Mouse (Mus musculus) erythroblast, adult 5-6 weeks (primary cell): ENCODE results near the gene Pcif1. TPM values are rescaled to one million over a fixed set of nuclear protein-coding genes. Genes with fewer than 3 reads are reported as not detected.

Experiments used
- ATAC-seq: replicated peaks from 2 replicates; pipeline ENCODE4 v1.8.0; 2016; ENCODE audit warnings: moderate number of reproducible peaks, mild to moderate bottlenecking, moderate TSS enrichment, inconsistent platforms; ENCODE audit not compliant: poor library complexity, low FRiP score, severe bottlenecking
- total RNA-seq, 2 experiments: library from RNA; stranded (forward) in 1 of 2; stranded (reverse) in 1 of 2; fragments of 150-400 nt in 1 of 2; fragments of 200-764, 138-1000 nt in 1 of 2; gene quantifications; 2 replicates each; pipeline versions ENCODE4 v1.2.3 to v1.2.4; 2015 to 2017; ENCODE audit warnings: low replicate concordance in 2 of 2

Gene Pcif1
- total RNA-seq, 2 experiments from 2014 or later, result 5.6 to 30.5 TPM

DNA sequence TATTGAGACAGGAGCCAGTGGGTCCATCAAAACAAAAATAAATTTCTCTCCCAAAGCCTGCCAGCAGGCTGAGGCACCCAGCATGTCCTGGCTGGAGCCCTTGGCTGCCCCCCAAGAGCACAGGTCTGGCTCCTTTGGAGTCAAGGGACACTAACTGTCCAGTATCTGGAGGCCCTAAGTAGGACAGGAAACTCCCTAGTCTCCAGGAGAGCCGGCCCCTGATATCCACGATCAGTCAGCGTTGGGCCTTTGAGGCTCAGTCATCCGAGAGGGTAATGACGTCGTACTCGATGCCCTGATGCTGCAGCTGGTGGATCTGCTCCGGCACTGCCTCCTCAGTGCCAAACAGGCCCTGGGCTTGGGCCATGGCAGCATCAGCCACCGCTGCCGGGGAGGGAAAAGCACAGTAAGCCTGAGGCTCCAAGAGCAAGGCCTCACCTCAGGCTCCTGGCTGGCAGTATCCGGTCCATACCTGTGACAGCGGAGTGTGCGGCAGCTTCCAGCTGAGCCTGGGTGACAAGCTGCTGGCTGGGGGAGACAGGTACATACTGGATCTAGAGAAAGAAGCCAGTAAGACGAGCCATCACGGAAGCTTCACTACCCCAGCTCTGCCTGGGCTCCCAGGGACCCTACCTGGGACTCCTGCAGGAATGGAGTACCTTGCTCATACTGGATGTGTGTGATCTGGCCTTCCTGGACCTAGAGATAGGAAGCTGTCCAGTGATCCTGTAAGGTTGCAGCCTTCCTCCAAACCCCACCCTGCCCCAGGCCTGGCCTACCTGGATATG, 13.0 kb downstream of the Pcif1 start:
- no peak for ATAC-seq

DNA sequence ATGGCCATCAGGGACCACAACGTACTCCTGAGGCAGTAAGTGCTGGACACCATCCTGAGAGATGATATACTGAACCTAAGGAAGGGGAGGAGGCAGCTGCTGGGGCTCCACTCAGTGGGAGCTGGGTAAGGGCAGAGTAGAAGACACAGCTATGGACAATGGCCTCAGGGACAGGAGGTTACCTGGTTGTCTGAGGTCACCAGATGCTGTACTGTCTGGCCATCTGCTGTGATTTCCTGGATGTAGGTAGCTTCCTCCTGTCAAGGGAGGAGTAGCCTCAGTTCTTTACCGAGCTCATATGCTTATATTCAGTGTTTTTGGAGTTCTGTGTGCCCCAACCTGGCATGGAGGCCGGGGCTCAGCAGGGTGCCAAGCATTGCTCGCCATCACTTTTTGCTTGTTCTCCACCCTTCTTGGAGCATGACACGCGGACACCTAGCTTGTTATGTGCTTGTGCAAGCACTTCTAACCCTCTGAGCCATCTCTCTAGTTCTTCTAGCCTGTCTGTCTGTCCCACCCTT, 13.7 kb downstream of the Pcif1 start:
- ATAC-seq, result no peak

DNA sequence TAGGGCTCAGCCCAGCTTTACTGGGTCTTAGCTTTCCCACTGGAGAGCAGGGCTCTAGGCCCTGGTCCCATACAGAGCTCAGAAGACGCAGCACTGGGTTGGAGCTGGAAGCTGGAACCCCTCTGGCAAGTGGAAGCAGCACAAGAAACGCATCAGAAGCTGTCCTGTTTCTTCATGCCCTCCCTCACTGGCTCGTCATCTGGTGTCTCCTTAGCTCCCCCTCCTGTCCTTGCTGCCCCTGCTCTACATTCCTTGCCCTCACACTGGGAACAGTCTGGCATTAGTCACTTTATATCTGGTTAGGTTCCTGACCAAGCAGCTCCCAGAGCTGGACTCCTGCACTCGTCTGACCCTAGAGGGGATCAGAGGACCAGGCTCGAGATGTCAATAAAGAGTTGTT, 14.9 kb downstream of the Pcif1 start:
- ATAC-seq, result no peak

DNA sequence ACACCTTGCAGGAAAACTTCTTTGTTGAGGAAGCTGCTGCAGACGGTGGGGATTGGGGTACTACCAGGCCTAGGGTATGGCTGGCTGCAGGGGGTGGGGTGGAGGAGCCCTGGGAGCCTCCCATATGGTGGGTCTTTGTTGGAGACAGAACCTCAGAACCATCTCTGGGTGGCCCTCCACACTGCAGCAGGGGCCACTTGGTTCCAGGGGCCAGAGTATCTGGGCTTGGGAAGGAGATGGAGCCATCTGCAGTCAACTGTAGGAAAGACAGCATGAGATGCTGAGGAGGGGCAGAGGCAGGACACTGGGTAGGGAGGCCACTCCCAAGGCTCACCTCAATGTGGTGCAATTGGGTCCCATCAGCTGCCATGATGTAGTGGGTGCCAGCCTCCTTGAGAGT, 15.5 kb downstream of the Pcif1 start:
- no peak for ATAC-seq

DNA sequence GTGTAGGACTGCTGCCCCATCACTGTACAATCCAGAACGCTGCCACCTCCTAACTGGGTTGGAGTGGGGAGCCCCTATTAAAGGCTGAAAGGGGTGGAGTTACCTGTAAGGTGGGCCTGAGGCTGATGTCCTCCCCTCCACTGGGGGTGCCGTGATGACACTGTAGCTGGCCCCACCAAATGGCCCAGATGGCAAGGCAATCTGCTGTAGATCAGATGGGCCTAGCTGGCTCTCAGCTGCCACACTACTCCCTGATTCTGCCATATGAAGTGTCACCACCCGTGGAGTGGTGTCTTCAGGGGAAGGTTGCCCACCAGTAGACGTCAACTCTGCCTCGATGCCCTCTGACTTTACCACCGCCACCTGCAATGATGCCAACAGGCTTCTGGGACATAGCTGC, 16.8 kb downstream of the Pcif1 start:
- ATAC-seq, result no peak

DNA sequence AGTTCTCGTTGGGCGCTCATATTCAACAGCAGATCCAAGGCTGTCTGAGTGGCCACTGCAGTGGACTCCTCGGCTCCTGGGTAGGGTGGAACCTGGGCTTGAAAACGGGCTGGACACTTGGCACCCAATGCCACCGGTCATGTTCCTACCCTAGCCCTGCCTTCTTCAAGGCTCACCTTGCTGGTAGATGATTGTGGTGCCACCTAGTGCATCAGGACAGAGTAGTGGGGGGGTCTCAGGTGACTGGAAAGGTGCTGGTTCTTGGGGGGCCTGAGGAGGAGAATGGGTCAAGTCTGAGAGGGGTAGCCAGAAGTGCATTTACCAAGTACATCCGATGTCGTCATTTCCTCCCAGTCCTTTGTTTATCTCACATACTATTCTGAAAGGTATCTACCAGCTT, 18.9 kb downstream of the Pcif1 start:
- ATAC-seq, result no peak

DNA sequence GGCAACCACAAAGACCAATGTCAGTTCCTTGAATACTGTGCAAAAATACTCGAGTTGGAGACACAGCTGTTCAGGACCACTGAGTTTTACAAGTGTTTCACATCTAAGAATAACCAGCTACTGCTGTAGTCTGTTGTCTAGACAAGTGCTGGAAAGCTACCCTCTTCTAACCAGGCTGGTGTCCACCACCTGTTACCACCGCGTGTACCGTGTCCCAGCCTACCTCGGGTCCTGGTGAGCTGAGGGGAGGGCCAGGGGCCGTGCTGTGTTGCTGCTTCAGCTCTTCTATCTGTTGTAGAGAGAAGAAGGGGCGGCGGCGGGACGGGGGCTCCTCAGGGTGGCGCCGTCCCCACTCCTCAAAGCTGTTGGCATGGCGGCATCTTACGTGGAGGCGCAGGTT, 19.9 kb downstream of the Pcif1 start:
- ATAC-seq, result no peak

DNA sequence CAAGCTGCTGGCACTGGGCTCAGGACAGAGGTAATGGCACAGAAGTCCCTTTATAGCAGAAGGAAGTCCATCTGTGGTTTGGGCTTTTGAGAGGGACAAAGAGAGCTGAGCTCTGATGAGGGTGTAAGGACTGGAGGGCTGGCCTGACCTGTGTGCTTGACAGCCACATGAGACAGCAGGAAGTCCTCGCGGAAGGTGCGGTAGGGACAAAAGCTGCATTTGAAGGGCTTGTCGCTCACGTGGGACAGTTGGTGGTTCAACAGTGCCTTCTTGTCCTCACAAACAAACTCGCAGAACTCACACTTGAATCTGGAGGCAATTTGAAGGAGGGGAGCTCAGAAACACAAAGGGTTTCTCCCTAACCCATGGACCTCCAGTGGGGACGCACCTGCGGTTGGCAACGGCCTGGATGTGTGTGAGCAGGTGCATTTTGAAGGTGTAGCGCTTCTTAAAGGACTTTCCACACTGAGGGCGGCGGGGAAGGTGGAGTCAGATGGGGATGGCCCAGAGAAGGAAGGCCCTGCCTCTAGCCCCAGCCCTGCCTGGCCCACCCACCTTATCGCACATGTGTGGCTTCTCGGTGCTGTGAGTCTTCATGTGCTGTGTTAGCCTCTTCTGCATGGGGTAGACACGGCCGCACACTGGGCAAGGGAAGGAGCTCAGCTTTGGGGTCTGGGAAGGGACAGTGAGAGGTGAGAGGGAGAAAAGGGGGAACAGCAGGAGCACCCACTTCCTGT, 20.8 kb downstream of the Pcif1 start:
- ATAC-seq, result no peak

DNA sequence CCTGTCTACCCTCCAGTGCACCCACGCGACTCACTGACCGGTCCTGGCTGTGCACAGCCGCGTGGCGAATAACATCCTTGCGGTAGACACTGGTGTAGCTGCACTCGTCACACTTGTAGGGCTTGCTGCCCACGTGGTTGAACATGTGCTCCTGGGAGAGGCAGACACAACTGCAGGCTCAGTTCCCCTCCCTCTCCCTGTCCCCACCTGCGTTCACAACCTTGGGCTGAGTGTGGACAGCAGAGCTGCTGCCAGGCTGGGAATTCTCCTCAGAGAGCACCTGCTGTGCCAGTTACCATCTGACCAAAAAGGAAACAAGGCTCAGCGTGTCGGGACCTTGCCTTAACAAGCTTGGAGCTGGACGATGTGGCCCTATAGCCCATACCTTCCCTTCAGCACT, 22.3 kb downstream of the Pcif1 start:
- ATAC-seq, result no peak

DNA sequence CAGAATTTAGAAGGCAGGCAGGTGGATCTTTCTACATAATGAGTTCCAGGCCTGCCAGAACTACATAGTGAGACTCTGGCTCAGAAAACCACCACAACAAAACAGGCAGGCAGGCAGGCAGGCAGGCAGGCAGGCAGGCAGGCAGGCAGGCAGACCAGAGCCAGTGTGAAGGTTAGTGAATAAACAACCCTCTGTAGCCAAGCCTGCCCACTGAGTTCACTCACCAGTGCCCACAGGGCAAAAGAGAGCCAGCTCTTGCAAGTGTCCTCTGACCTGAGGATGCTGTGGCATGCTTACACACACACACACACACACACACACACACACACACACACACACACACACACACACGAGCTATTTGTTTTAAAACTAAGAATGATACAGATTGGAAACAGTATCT, 24.4 kb downstream of the Pcif1 start:
- no peak for ATAC-seq

DNA sequence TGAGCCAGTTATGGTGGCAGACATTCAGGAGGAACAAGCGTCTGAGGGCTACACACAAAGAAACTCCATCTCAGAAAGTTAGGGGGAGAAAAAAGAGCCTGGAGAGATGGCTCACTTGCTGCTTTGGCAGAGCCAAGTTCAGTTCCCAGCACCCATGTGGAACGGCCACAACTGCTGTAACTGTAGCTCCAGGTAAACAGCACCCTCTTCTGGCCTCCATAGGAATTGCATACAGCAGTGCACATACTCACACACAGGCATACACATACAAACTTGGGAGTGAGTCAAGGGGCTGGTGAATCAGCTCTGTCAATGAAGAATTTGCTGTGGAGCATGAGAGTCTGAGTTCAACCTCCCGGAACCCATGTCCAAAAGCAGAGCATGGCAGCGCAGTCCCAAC, 27.0 kb downstream of the Pcif1 start:
- no peak for ATAC-seq

DNA sequence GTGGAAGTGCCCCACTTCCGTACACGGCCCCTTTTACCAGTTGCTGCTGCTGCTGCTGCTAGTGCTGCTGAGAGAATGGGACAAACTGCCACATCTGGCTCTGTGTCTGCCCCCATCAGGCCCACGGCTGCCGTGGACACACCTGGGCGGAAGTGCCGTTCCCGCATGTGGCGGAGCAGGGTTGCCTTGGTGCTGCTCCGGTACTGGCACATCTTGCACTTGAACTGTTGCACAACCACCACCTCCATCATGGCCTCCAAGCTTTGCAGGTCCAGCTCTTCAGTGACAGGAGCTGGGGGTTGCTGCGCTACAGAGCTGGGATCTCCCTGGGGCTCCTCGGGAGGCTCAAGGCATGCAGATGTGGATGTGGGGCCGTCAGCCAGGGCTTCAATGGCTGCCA, 28.4 kb downstream of the Pcif1 start:
- no peak for ATAC-seq

DNA sequence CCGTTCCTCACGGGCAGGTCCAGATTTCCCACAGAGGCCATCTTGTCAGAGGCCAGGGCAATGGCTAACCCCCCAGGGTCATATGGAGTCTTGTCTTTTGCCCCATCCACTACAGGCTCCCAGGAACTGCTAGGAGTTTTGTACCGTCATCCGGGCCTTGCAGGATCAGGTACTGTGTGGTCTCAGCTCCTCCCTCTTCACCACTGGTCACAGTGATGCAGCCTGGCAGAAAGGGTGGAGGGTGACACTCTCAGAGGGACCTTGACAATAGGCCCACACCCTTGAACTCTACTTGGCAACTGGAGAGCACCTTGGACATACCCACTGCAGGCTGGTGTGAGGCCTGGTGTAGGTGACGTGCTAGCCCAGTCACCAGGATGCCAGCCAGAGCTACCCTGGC, 28.9 kb downstream of the Pcif1 start:
- no peak for ATAC-seq

DNA sequence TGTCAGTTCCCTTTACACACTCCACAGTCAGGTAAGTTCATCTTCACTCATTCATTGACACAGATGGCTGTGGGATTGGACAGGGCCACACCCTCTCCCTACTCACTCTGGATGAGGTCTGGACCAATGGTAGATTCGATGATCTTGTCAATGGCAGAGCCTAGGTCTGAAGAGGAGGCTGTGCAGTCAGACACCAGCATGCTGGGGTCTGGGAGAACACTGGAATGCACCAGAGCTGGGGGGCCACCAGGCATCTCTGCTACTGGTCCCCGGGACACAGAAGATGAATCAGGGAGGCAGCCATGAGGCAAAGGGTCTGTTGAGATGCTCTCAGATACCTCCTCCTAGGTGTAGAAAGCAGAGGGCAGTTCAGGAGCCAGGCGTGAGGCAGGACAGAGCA, 30.0 kb downstream of the Pcif1 start:
- ATAC-seq, result no peak

DNA sequence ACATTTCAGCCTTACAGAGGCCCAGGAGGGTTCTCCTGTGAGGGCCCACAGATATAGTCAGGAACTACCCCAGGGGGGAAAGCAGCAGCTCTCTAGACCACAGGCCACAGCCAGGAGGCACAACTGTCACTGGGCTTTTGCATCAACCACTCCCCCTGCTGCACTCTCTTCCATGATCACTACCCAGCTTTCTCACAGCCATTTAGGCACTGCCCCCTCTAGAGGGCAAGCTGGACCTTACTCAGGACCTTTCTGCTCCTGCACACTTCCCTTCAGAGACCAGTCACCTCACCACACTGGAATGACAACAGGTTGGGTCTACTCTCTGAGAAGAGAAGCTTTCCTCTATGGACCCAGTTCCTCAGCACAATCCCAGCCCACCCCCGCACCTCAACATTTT, 30.4 kb downstream of the Pcif1 start:
- ATAC-seq, result peak; percentile 21

DNA sequence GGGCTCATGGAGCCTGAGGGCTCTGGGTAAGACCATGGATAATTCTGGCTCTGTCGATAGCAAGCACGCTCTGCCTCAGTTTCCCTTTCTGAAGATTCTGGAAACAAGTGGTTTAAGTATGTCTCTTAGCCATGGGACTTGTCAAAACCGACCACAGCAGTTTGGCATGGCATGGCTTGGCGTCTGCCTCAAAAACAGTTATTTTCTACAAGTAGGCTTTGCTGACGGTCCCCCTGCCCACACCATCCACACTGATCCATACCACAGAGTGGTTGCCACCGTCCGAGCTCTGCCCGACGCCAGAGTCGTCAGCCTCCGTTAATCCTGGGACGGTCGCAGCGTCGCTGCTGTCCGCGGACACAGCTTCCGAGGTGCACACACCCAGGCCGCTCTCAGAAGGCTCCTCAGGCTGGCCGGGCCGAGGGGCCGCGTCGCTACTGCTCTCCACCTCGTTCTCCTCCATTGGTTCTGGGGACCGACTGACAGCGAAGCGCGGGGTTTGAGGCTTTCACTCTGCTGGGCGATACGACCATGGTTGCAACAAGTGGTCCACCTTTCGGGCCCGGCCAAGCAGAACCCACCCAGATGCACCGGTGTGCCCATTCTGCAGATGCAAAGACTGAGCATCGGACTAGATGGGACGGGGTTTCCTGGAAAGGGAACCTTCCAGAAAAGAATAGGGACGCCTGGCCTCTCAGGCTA, 31.4 kb downstream of the Pcif1 start:
- peak; percentile 57 for ATAC-seq

DNA sequence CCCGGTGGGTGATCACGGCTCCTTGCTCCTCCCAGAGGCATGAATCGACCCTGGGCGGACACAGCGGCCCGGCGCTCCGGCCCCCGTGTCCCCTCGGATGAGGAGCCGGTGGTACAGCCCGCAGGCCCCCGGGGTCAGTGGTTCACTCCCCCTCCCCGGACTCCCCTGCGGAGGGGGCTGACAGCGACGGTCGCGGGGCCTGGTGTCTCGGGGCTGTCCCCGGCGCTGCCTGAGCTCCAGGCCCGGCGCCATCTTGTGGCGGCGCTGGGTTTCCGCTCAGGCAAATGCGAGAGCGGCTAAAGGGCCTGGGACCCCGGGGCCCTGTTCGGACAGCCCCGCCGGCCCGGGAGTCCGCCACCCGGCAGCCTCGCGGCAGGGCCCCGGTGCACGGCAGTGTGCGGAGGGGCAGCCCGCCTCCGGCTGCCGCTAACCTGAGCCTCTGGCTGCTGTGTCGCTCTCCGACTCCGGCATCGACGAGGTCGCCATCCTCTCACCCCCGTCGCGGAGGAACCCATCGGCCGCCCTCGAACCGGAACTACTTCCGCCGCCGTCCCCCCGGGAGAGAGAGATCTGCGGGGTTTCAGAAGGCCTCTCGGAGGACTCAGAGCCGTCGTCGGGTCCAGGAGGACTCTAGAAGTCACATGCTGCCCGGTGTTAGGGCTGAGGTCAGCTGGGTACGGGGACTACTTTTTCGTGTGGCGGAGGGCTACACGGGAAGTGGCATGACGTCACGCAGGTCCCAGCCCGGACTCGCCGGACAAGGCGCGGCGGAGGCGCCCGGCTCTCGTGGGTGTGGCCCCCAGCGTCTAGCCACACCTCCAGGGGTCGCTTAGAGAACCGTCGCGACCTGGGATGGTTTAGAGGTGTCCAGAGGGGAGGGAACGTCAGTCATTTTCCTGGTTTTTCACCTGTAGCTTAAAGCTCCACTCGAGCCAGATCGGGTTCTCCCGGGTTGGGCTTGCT, 32.3 kb downstream of the Pcif1 start, which contains the start of gene Zfp335:
TSS of gene Zfp335 (minus strand) at position 672 of the 963 bp plus-strand sequence.
- ATAC-seq, result peak; percentile 82

DNA sequence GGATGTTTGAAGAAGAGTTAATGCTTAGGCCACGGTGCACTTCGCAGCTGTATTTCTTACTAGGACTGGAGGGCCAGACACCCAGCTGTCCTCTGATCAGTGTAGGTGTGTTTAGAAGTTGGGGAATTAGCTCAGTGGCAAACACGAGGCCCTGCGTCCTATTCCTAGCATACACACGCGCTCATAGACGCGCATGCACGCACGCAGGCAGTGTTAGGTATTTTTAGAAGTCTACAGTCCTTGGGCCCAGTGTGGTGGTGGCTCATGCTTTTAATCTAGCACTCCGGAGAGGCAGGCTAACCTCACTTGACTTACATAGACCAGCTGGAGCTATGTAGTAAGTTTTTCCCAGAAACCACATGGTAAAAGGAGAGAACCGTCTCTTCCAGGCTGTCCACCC, 33.0 kb downstream of the Pcif1 start:
- ATAC-seq, result peak; percentile 38

DNA sequence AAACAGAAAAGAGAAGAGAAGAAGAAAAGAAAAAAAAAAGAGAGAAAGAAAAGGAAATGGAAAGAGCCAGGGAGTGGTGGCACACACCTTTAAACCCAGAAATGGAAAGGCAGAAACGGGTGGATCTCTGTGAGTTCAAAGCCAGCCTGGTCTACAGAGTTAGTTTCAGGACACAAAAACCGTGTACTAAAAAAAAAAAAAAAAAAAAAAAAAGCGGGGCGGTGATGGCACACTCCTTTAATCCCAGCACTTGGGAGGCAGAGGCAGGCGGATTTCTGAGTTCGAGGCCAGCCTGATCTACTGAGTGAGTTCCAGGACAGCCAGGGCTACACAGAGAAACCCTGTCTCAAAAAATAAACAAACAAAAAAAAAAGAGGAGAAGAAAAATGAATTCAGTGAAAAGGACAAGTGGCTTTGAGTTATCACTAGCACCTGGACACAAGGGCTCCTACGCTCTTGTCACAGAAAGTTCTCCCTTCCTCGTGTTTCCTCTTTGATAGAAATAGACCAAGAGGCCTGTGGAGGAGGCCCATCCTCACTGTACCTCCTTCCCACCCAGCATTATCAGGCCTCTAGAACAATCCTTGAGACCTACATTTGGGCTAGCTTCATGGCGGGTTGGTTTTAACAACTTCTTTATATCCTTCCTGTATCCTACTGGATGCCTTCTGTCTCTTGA, 33.8 kb downstream of the Pcif1 start:
- ATAC-seq, result no peak
